Mouse (Mus musculus) ES-E14 (cell line): ENCODE results near the gene Speer4c. TPM values are rescaled to one million over a fixed set of nuclear protein-coding genes. Genes with fewer than 3 reads are reported as not detected.
A peak's percentile ranks its signal among the peaks of the same experiment; 100 is the strongest.
"Not testable (repeated sequence)": the region's sequence is repeated elsewhere in the genome, so short reads cannot be mapped to it uniquely, and the experiment has no call there.

ENCODE experiments used
- DNase-seq: peaks from one replicate; pipeline ENCODE4 v3.0.0-alpha.2; 2013; ENCODE audit warnings: low read depth, low spot score
- H3K27ac ChIP-seq: 2 replicates; pipeline ENCODE4 v1.5.1; 2012; ENCODE audit warnings: low read depth, mild to moderate bottlenecking, low read length, moderate library complexity, mixed read lengths; ENCODE audit not compliant: poor library complexity, insufficient read depth, severe bottlenecking
- H3K36me3 ChIP-seq: 2 replicates; pipeline ENCODE4 v1.6.1; 2012; ENCODE audit warnings: mild to moderate bottlenecking, low read length, moderate library complexity, mixed read lengths; ENCODE audit not compliant: control insufficient read depth, poor library complexity, insufficient read depth, severe bottlenecking
- H3K4me1 ChIP-seq, 2 experiments: fragments of 150-350 bp in 1 of 2; sonication (generic) in 1 of 2; 2 replicates each; pipeline ENCODE4 v1.6.1; 2012; ENCODE audit warnings: low read length in 2 of 2, mild to moderate bottlenecking in 1 of 2, mixed read lengths in 1 of 2; ENCODE audit not compliant: control insufficient read depth in 2 of 2, insufficient read depth in 2 of 2, poor library complexity in 1 of 2
- H3K4me3 ChIP-seq, 2 experiments: fragments of 150-350 bp in 1 of 2; sonication (generic) in 1 of 2; 2 replicates each; pipeline ENCODE4 v1.5.1; 2012; ENCODE audit warnings: low read length in 2 of 2, low read depth in 1 of 2, mild to moderate bottlenecking in 1 of 2, mixed read lengths in 1 of 2; ENCODE audit not compliant: insufficient read depth in 1 of 2, poor library complexity in 1 of 2, severe bottlenecking in 1 of 2
- H3K9ac ChIP-seq: 2 replicates; pipeline ENCODE4 v1.6.1; 2012; ENCODE audit warnings: low read depth, mild to moderate bottlenecking, low read length, mixed read lengths; ENCODE audit not compliant: poor library complexity, insufficient read depth, severe bottlenecking
- H3K9me3 ChIP-seq: fragments of 150-350 bp; sonication (generic); 2 replicates; pipeline ENCODE4 v1.6.1; 2012; ENCODE audit warnings: low read depth, mild to moderate bottlenecking, low read length; ENCODE audit not compliant: control insufficient read depth, insufficient read depth
- CHD2 ChIP-seq: IDR thresholded peaks from 2 replicates; pipeline ENCODE4 v1.6.1; 2014; ENCODE audit warnings: mild to moderate bottlenecking, low read depth, low read length, inconsistent platforms
- HCFC1 ChIP-seq: IDR thresholded peaks from 2 replicates; pipeline ENCODE4 v1.6.1; 2012; ENCODE audit warnings: low read length, inconsistent platforms, borderline replicate concordance; ENCODE audit not compliant: insufficient read depth
- MAFK ChIP-seq: IDR thresholded peaks from 2 replicates; pipeline ENCODE4 v1.6.1; 2014; ENCODE audit warnings: mild to moderate bottlenecking, low read depth, low read length, inconsistent platforms; ENCODE audit not compliant: insufficient read depth
- ZC3H11A ChIP-seq: IDR thresholded peaks from 2 replicates; pipeline ENCODE4 v1.6.1; 2012; ENCODE audit warnings: low read depth, mild to moderate bottlenecking, inconsistent platforms, low read length, borderline replicate concordance
- ZNF384 ChIP-seq: IDR thresholded peaks from 2 replicates; pipeline ENCODE4 v1.6.1; 2012; ENCODE audit warnings: low read depth, low read length, inconsistent platforms
- in situ Hi-C, 2 experiments: fragments of 600-800 bp; cut with MboI; formaldehyde crosslinking; loops; one replicate each; pipeline ENCODE4 v1.15.1; 2025; ENCODE audit warnings: low sequenced_read_pairs in 2 of 2, inconsistent platforms in 1 of 2; ENCODE audit not compliant: unreplicated experiment in 2 of 2
- total RNA-seq: library from RNA; depleted of rRNA; stranded (reverse); fragments of 300-350 nt; gene quantifications from 2 replicates; pipeline ENCODE4 v1.2.3, GENCODE M21; 2012; rRNA removed

Gene Speer4c
- total RNA-seq: 0.26 TPM in 1 of 2 replicates, not detected in the other

DNA sequence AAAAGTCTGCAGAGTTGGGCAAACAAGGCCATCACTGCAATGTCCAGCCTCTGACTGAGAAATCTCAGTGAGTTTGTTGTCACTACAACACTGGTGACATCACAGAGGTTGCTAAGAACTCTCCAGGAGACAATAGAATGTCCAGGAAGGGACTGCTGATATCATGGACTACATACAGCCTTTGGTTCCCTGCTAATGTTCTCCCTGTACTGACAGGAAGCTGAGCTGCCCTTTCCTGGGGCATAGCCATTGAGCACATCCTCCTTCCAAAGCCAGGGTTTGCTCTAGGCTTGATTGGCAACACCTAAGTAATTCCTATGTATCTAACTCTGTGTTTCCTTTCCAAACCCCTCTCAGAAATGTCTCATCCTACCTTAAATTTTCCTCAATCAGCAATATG lies at the start of gene Speer4c:
Gene Speer4c, minus strand, starts transcription at position 101 of the 400 bp plus-strand sequence.
- H3K9me3 ChIP-seq, H3K27ac ChIP-seq, DNase-seq, H3K36me3 ChIP-seq, H3K4me3 ChIP-seq, in situ Hi-C loops, H3K9ac ChIP-seq, H3K4me1 ChIP-seq: not testable (repeated sequence)

DNA sequence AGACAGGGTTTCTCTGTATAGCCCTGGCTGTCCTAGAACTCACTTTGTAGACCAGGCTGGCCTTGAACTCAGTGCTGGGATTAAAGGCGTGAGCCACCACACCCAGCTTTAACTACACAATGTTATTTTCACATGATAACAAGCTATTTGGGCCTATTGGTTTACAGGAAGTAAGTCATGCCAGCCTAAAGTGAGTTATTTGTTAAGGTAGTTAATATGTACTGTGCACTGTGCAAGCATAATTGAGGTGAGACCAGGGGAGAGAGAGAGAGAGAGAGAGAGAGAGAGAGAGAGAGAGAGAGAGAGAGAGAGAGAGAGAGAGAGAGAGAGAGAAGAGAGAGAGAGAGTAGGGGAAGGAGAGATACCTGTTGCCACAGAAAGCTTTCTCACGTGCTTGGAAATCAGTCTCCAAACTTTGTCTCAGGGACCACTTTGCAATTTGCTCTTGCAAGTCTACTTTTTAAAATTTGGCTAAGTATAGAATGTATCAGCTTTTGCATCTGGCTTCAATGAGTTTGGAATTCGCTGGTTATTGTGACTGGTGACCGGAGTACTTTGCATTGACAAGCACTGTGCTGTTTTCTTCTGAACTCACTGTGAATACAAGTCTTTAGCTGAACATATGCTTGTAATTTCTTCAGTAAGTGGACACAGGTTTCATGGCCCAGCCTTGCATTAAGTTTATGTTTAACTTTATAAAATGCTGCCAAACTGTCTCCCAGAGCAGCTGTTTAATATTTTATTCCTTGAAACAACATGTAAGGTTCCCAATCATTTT lies 33.6 kb upstream of the Speer4c start:
- Histone ChIP-seq H3K27ac (no peak overlapping the region), H3K4me1 (no peaks in the 10 kb centered on the region), H3K4me3 (no peak overlapping the region), H3K9ac (no peak overlapping the region), H3K36me3 (no peaks in the 10 kb centered on the region), H3K9me3 (no peaks in the 10 kb centered on the region)
- TF ChIP-seq CHD2 (no peak), ZNF384 (no peak), ZC3H11A (no peak), HCFC1 (no peak), MAFK (no peak)
- in situ Hi-C loops: no loop called here
- no peak for DNase-seq

DNA sequence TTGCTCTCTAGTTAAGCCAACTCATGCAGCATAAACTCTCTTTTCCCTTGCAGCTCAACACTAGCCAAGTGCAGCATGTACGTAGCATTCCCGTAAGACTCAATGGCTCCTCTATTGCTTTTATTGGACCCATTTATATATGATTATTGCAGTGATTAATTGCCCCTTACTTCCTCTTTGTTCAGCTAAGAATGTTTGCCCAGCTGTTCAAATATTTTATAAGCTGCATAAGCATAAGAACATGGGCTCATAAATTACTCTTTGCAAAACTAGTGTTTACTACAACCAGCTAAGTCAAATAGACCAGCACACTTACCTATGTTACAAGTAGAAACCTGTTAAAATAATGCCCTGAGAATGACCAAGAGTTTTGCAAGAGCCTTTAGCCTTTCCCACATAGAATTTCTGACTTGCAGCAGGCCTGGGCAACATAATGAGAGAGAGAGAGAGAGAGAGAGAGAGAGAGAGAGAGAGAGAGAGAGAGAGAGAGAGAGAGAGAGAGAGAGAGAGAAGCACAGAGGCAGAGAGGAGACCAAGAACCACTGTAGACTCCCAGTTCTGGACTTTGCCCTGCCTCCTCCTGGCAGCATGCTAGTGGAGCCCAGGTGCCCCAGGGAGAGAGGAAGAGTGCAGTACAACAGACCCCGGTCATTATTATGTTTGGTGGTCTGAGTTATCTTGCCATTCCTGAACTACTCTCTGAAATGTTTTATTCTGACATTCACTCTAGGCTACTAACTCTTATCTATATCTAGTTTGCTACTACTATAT lies 20.2 kb upstream of the Speer4c start:
- no peaks in the 10 kb centered on the region for H3K9me3 ChIP-seq
- H3K27ac ChIP-seq: no peak overlapping the region
- no peaks in the 10 kb centered on the region for H3K4me1 ChIP-seq
- in situ Hi-C loops: no loop called here
- H3K4me3 ChIP-seq: no peak overlapping the region
- no peak for TF ChIP-seq ZNF384
- H3K36me3 ChIP-seq: no peaks in the 10 kb centered on the region
- DNase-seq: no peak
- no peak overlapping the region for H3K9ac ChIP-seq

DNA sequence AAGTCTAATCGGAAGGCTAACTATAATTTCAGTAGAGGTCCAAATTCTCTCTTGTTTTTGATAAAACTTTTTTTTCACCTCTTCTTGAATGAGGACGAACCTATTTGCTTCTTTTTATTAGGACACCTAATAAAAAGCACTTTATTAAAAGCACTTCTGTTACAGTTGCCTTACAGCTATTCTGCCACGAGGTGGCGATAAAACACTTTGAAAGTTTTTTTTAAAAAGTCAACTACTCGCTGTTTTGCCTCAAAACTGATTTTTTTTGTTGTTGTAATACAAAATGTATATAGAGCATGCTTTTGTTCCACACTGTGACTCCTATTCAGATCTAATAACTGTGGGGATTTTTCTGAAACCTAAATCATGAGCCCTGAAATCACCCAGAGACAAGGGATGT lies 11.2 kb downstream of the Speer4c start:
- TF ChIP-seq ZNF384: 0 out of 2 replicates have a peak, but pooled peaks have one; percentile 35
- H3K9ac ChIP-seq, H3K36me3 ChIP-seq, H3K27ac ChIP-seq, DNase-seq, in situ Hi-C loops, H3K4me3 ChIP-seq, H3K4me1 ChIP-seq, H3K9me3 ChIP-seq: not testable (repeated sequence)

DNA sequence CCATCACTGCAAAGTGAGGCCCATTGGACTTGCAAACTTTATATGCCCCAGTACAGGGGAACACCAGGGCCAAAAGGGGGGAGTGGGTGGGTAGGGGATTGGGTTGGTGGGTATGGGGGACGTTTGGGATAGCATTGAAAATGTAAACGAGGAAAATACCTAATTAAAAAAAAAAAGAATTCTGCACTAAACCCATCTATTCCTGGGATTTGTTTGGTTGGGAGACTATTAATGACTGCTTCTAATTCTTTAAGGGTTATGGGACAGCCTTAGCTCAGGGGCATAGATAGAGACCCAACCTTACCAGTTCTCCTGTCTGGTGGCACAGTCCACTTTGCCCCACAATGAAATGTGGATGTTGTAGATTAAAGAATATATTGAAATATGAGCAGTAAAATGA lies 16.4 kb downstream of the Speer4c start:
- H3K9me3 ChIP-seq, H3K4me3 ChIP-seq, DNase-seq, H3K27ac ChIP-seq, H3K36me3 ChIP-seq, H3K4me1 ChIP-seq, H3K9ac ChIP-seq, in situ Hi-C loops: not testable (repeated sequence)

DNA sequence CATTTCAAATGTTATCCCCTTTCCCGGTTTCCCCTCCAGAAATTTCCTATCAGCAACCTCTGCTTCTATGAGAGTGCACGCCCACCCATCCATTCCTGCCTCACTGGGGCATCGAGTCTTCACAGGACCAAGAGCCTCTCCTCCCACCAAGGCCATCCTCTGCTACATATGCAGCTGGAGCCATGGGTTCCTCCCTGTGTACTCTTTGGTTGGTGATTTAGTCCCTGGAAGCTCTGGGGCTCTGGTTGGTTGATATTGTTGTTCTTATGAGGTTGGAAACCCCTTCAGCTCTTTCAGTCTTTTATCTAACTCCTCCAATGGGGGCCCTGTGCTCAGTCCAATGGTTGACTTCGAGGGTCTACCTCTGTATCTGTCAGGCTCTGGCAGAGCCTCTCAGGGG lies 22.2 kb downstream of the Speer4c start:
- in situ Hi-C loops, H3K9ac ChIP-seq, H3K4me3 ChIP-seq, H3K9me3 ChIP-seq, H3K27ac ChIP-seq, H3K36me3 ChIP-seq, DNase-seq, H3K4me1 ChIP-seq: not testable (repeated sequence)

DNA sequence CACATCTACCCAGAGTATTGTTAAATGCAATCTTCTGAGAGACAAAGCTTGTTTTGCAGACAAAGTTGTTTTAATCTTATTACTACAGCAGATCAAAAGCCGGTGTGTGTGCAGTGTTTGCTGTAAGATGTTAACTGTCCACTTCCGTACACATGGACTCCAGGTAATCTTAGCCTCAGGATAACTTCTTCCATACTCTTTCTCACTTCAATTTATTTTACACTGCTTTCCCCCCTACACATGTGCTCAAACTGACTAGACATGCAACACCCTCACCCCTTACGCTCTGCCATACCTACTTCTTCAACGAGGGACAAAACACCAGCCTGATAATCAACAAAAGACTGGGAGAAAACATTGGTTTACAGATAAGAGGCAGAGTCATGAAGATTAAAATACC lies 23.2 kb downstream of the Speer4c start:
- DNase-seq, H3K9ac ChIP-seq, H3K9me3 ChIP-seq, H3K36me3 ChIP-seq, H3K4me3 ChIP-seq, H3K4me1 ChIP-seq, in situ Hi-C loops, H3K27ac ChIP-seq: not testable (repeated sequence)
